Mouse (Mus musculus): ENCODE results near the gene Hddc3. TPM values are rescaled to one million over a fixed set of nuclear protein-coding genes. Genes with fewer than 3 reads are reported as not detected.

The Hddc3 gene
- total and polyA plus RNA-seq, 3 experiments, result 47.1 to 58.1 TPM; not detected in 1

DNA sequence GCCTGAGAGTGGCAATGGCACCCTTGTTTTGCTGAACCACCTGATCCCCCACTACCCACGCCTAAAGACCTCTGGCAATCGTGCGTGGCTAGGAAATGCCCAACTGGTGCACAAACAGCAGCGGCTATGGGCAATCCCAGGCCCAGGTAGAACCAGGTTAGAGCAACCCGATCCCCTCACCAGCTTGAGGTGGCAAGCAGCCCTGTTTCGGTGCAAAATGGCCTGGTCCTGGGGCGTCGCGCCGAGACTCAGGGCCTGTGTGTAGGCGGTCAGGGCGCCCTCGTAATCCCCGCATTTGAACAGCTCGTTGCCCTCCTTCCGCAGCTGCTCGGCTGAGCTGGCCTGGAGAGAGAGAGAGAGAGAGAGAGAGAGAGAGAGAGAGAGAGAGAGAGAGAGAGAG lies 3.5 kb upstream of the Hddc3 start:
- Histone ChIP-seq H3K9me3 (replicated peaks; ENCODE audit: insufficient read depth, low read length) (no peaks in the 10 kb centered on the region), H3K36me3 (ENCODE audit: control insufficient read depth in 1 of 2, insufficient read depth in 2 of 2, low read length in 2 of 2) (peaks cover 2 to 12% of the 10 kb centered on the region in 2 experiments), H3K79me2 (ENCODE audit: control insufficient read depth, insufficient read depth, low read length, poor library complexity) (peaks cover 11% of the 10 kb centered on the region), H3K9ac (ENCODE audit: control insufficient read depth, low read depth, low read length, poor library complexity, severe bottlenecking) (peak overlapping the region; percentile 69), H3K27me3 (ENCODE audit: control insufficient read depth in 1 of 2, insufficient read depth in 2 of 2, low read length in 2 of 2) (no peaks in the 10 kb centered on the region), H3K4me1 (ENCODE audit: control insufficient read depth in 1 of 2, insufficient read depth in 2 of 2, low read length in 2 of 2) (peaks cover 0 to 31% of the 10 kb centered on the region in 2 experiments; a peak in 3 of 4 replicates), H3K27ac (ENCODE audit: control insufficient read depth, low read depth, low read length) (peak overlapping the region; percentile 18; the same call in 1 of the 2 replicates), H3K4me3 (ENCODE audit: control insufficient read depth in 1 of 2, insufficient read depth in 1 of 2, low read depth in 2 of 2, low read length in 2 of 2) (peak overlapping the region; percentile 62 to 70)
- TF ChIP-seq ZNF384 (IDR thresholded peaks at IDR 0.05; ENCODE audit: low read depth, low read length) (no peak), SIN3A (IDR thresholded peaks at IDR 0.05; ENCODE audit: low read length) (no peak), USF1 (IDR thresholded peaks at IDR 0.05; ENCODE audit: low read depth, low read length) (no peak), HCFC1 (IDR thresholded peaks at IDR 0.05; ENCODE audit: low read depth, low read length) (no peak), BHLHE40 (IDR thresholded peaks at IDR 0.05; ENCODE audit: borderline replicate concordance, low read depth, low read length) (no peak), ELF1 (IDR thresholded peaks at IDR 0.05; ENCODE audit: low read depth, low read length) (no peak), NELFE (IDR thresholded peaks at IDR 0.05; ENCODE audit: low read depth, low read length) (no peak), TBP (IDR thresholded peaks at IDR 0.05; ENCODE audit: low read depth, low read length) (no peak), NRF1 (IDR thresholded peaks at IDR 0.05; ENCODE audit: insufficient read depth, low read depth, low read length, poor library complexity, severe bottlenecking) (no peak), TCF12 (IDR thresholded peaks at IDR 0.05; ENCODE audit: low read depth, low read length) (no peak), CHD1 (IDR thresholded peaks at IDR 0.05; ENCODE audit: low read depth, low read length) (no peak), SMC3 (IDR thresholded peaks at IDR 0.05; ENCODE audit: low read depth, low read length) (no peak), MXI1 (IDR thresholded peaks at IDR 0.05; ENCODE audit: low read depth, low read length) (no peak), ZMIZ1 (IDR thresholded peaks at IDR 0.05; ENCODE audit: low read depth, low read length) (no peak), MYB (IDR thresholded peaks at IDR 0.05; ENCODE audit: low read depth, low read length) (no peak), MEF2A (IDR thresholded peaks at IDR 0.05; ENCODE audit: extremely low read depth, insufficient replicate concordance, low read depth, low read length, poor library complexity, severe bottlenecking) (no peak)
- peak; percentile 66 for DNase-seq (ENCODE audit: low read depth, low spot score)

- Histone ChIP-seq H3K9ac (ENCODE audit: control insufficient read depth, low read depth, low read length, poor library complexity, severe bottlenecking) (peak overlapping the region; percentile 69), H3K4me3 (ENCODE audit: control insufficient read depth in 1 of 2, insufficient read depth in 1 of 2, low read depth in 2 of 2, low read length in 2 of 2) (peak overlapping the region; percentile 70 to 77), H3K27me3 (ENCODE audit: control insufficient read depth in 1 of 2, insufficient read depth in 2 of 2, low read length in 2 of 2) (no peaks in the 10 kb centered on the region), H3K27ac (ENCODE audit: control insufficient read depth, low read depth, low read length) (peak overlapping the region; percentile 38), H3K79me2 (ENCODE audit: control insufficient read depth, insufficient read depth, low read length, poor library complexity) (peaks cover 11% of the 10 kb centered on the region), H3K4me1 (ENCODE audit: control insufficient read depth in 1 of 2, insufficient read depth in 2 of 2, low read length in 2 of 2) (peaks cover 0 to 31% of the 10 kb centered on the region in 2 experiments; a peak in 3 of 4 replicates), H3K36me3 (ENCODE audit: control insufficient read depth in 1 of 2, insufficient read depth in 2 of 2, low read length in 2 of 2) (peaks cover 0 to 12% of the 10 kb centered on the region in 2 experiments; a peak in 2 of 4 replicates), H3K9me3 (replicated peaks; ENCODE audit: insufficient read depth, low read length) (no peaks in the 10 kb centered on the region)
- DNase-seq (ENCODE audit: low read depth, low spot score), result peak; percentile 98
- TF ChIP-seq ETS1 (IDR thresholded peaks at IDR 0.05; ENCODE audit: low read depth, low read length) (no peak), POLR2AphosphoS2 (IDR thresholded peaks at IDR 0.05; ENCODE audit: low read length) (peak; percentile 76; the same call in 1 of the 2 replicates), NELFE (IDR thresholded peaks at IDR 0.05; ENCODE audit: low read depth, low read length) (peak; percentile 87), ZKSCAN1 (IDR thresholded peaks at IDR 0.05; ENCODE audit: low read depth, low read length) (no peak), ELF1 (IDR thresholded peaks at IDR 0.05; ENCODE audit: low read depth, low read length) (0 out of 2 replicates have a peak, but pooled peaks have one; percentile 21), CTCF (IDR thresholded peaks at IDR 0.05 in 2 of 3, conservative IDR thresholded peaks at IDR 0.05 in 1 of 3; ENCODE audit: control insufficient read depth in 1 of 3, insufficient read depth in 1 of 3, low read depth in 2 of 3, low read length in 3 of 3, poor library complexity in 1 of 3, severe bottlenecking in 1 of 3) (peak; percentile 70 to 87 (median 86)), TBP (IDR thresholded peaks at IDR 0.05; ENCODE audit: low read depth, low read length) (peak; percentile 48; the same call in 1 of the 2 replicates), JUND (IDR thresholded peaks at IDR 0.05; ENCODE audit: low read depth, low read length) (no peak), MXI1 (IDR thresholded peaks at IDR 0.05; ENCODE audit: low read depth, low read length) (peak; percentile 55; the same call in 1 of the 2 replicates), MYB (IDR thresholded peaks at IDR 0.05; ENCODE audit: low read depth, low read length) (no peak), SIN3A (IDR thresholded peaks at IDR 0.05; ENCODE audit: low read length) (peak; percentile 87), NRF1 (IDR thresholded peaks at IDR 0.05; ENCODE audit: insufficient read depth, low read depth, low read length, poor library complexity, severe bottlenecking) (peak; percentile 99), POLR2A (IDR thresholded peaks at IDR 0.05; ENCODE audit: control insufficient read depth in 1 of 2, insufficient read depth in 1 of 2, low read depth in 1 of 2, low read length in 2 of 2, poor library complexity in 1 of 2) (peak; percentile 81 to 87), HCFC1 (IDR thresholded peaks at IDR 0.05; ENCODE audit: low read depth, low read length) (no peak; the same call in 1 of the 2 replicates), RAD21 (IDR thresholded peaks at IDR 0.05; ENCODE audit: low read depth, low read length) (peak; percentile 49), GABPA (IDR thresholded peaks at IDR 0.05; ENCODE audit: low read depth, low read length) (no peak), MAX (IDR thresholded peaks at IDR 0.05; ENCODE audit: low read length) (peak; percentile 28; the same call in 1 of the 2 replicates), SMC3 (IDR thresholded peaks at IDR 0.05; ENCODE audit: low read depth, low read length) (peak; percentile 53), USF1 (IDR thresholded peaks at IDR 0.05; ENCODE audit: low read depth, low read length) (no peak), TCF12 (IDR thresholded peaks at IDR 0.05; ENCODE audit: low read depth, low read length) (0 out of 2 replicates have a peak, but pooled peaks have one; percentile 32), RCOR1 (IDR thresholded peaks at IDR 0.05; ENCODE audit: low read depth, low read length) (0 out of 2 replicates have a peak, but pooled peaks have one; percentile 10)
Observed at GRCm38 (mm10) chr7:80339793-80340628, 2.9 kb upstream of the Hddc3 start.
